Mouse (Mus musculus): ENCODE measurements at regions not wholly inside any gene's neighbourhood (a gene's known extent, or its start where the extent isn't known, plus 50 kb on each side); places are given as distances from the start of the nearest gene placed in this dataset.

GRCm38 (mm10) chr17:45240963-45241543, 192.5 kb downstream of the Cdc5l start:
- no peak for DNase-seq (ENCODE audit: low read depth, low spot score)

- DNase-seq (ENCODE audit: low read depth, low spot score) = no peak
These were observed 193.0 kb downstream of the Cdc5l start for GRCm38 (mm10) chr17:45240545-45240944.

- DNase-seq (ENCODE audit: low read depth, low spot score) = no peak
These were observed 196.3 kb downstream of the Cdc5l start for GRCm38 (mm10) chr17:45237246-45237645.

GRCm38 (mm10) chr17:45235401-45235800, 198.1 kb downstream of the Cdc5l start:
- no peak for DNase-seq (ENCODE audit: low read depth, low spot score)

GRCm38 (mm10) chr17:45232874-45233273, 200.7 kb downstream of the Cdc5l start:
- DNase-seq (ENCODE audit: low read depth, low spot score) = no peak

- DNase-seq (ENCODE audit: low read depth, low spot score) = no peak
These were observed 206.3 kb downstream of the Cdc5l start for GRCm38 (mm10) chr17:45227190-45227589.

GRCm38 (mm10) chr17:45226486-45226885, 207.1 kb downstream of the Cdc5l start:
- DNase-seq (ENCODE audit: low read depth, low spot score) = no peak

- no peak for DNase-seq (ENCODE audit: low read depth, low spot score)
These were observed 211.9 kb downstream of the Cdc5l start for GRCm38 (mm10) chr17:45221625-45222024.

- peak; percentile 10 for DNase-seq (ENCODE audit: low read depth, low spot score)
These were observed 216.4 kb downstream of the Cdc5l start for GRCm38 (mm10) chr17:45217126-45217525.

GRCm38 (mm10) chr17:45215067-45216049, 218.2 kb downstream of the Cdc5l start:
- DNase-seq (ENCODE audit: low read depth, low spot score) = no peak

- DNase-seq (ENCODE audit: low read depth, low spot score) = peak; percentile 8
These were observed 222.6 kb downstream of the Cdc5l start for GRCm38 (mm10) chr17:45210984-45211383.

GRCm38 (mm10) chr17:45209387-45209663, 224.2 kb downstream of the Cdc5l start:
- no peak for DNase-seq (ENCODE audit: low read depth, low spot score)

- DNase-seq (ENCODE audit: low read depth, low spot score) = no peak
These were observed 224.7 kb downstream of the Cdc5l start for GRCm38 (mm10) chr17:45208596-45209386.

- DNase-seq (ENCODE audit: low read depth, low spot score) = no peak
These were observed 237.8 kb downstream of the Cdc5l start for GRCm38 (mm10) chr17:45195779-45196178.

- no peak for DNase-seq (ENCODE audit: low read depth, low spot score)
These were observed 238.7 kb downstream of the Cdc5l start for GRCm38 (mm10) chr17:45194786-45195281.

- DNase-seq (ENCODE audit: low read depth, low spot score) = no peak
These were observed 240.0 kb downstream of the Cdc5l start for GRCm38 (mm10) chr17:45193456-45194025.

- no peak for DNase-seq (ENCODE audit: low read depth, low spot score)
These were observed 246.1 kb downstream of the Cdc5l start for GRCm38 (mm10) chr17:45187402-45187801.

GRCm38 (mm10) chr17:45176340-45176739, 257.2 kb downstream of the Cdc5l start:
- DNase-seq (ENCODE audit: low read depth, low spot score) = no peak

GRCm38 (mm10) chr17:45169257-45169994, 264.1 kb downstream of the Cdc5l start:
- no peak for DNase-seq (ENCODE audit: low read depth, low spot score)

Measured in CD4-positive helper T cell, adult 2 months (primary cell).